Mouse (Mus musculus) right cerebral cortex, postnatal 36 days (tissue): ENCODE measurements around the gene Tgfbr3.

ENCODE experiments used
- DNase-seq, 2 experiments: peaks; one replicate each; pipeline ENCODE4 v3.0.0; 2022; ENCODE audit warnings: low spot score in 2 of 2, mixed read lengths in 1 of 2

Gene Tgfbr3

DNA sequence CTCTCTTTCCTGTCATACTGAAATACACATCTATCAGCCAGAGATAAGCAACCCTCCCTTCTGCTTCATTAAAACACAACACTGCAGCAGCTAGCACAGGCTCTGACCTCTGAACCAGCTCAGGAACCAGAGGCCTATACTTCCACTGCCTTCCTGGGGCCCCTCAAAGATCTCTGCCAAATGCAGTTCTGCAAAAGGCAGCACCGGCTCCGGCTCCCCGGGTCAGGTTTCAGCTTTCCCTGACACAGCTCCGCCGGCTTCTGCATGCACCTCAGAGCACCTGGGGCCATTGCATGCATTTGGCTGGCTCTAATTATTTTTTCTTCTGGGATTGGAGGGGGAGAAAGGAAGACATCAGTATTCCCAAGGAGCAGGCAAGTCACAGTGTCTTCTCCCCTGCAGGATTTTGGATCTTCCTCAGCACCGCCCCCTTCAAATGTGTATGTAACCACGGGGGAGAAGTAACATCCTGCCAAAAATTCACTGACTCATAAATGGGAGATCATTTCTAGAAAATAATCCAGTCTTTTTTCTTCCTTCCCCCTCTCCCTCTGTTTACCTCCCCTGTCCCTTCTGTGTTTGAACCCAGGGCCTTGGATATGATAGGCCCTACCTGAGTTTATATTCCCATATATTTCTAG is 178.4 kb downstream of the Tgfbr3 start:
- DNase-seq = peak in 1 of 2 experiments; percentile 33

DNA sequence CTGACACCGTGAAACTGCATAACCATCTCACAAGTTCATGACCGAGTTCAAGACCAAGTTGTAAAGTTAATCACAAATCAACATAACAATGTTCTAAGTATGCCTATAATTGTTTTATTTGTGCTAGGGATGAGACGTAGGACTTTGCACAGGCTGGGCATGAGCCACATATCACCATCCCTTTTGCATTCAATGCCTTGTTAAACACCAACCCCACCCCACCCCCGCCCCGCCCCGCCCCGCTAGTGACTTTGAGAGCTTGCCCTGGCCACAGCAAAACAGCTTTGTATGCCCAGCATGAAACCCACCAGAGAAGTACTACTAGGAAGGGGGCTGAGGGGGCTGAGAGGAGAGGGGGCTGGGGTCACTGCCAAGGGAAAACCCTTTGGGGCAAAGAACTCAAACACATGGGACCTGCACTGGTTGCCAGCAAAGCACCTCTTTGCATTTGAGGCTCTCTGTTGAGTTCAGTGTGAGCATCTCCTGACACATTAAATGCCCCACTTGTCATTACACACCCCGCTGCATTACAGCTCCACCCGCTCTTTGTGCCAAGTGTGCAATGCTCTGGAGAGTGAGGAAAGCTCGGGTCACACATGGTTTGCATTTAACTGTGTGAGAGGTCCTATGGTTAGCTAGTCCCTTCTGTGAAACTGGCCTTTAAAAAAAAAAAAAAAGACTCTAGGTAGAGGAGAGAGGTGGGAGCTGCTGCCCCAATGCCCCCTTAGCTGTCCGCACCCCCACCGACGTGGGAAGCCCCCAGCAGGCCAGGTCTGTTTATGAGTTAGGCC is 179.1 kb downstream of the Tgfbr3 start:
- no peak for DNase-seq

DNA sequence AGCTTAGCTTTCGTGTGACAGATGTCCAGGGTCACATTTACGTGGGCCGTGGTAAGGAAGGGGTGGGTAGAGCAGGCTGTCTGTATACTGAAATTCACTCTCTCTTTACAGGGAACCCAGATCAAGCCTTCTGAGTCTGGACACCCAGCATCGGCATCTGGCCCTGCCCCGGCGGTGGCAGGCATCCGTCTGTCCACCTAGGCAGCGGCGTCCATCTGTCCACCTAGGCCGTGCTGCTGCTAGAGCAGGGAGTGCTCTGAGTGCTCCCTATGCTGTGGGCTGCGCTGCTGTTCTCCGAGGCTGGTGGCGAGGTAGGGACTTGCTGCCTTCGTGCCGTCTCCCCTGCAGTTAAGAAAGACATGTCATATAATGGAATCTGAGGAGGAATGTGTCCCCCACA is 180.0 kb downstream of the Tgfbr3 start:
- DNase-seq = no peak

DNA sequence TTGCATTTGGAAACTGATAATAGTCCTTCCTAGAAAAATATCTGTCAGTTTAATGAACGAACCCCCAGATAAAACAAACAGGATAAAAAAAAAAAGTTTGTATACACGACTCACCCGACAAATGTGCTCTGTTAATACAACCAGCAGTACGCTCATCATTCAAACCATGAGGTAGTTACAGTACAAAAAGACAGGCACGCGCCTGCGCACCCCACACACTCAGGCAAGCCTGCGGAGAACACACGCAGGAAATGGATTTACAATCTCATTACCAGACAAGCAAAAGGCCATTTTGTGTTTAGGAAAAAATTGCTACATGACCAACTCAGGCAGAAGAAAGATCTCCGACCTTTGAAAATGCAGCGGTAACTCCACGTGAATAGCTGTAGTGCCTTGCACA is 182.6 kb downstream of the Tgfbr3 start:
- DNase-seq = no peak

DNA sequence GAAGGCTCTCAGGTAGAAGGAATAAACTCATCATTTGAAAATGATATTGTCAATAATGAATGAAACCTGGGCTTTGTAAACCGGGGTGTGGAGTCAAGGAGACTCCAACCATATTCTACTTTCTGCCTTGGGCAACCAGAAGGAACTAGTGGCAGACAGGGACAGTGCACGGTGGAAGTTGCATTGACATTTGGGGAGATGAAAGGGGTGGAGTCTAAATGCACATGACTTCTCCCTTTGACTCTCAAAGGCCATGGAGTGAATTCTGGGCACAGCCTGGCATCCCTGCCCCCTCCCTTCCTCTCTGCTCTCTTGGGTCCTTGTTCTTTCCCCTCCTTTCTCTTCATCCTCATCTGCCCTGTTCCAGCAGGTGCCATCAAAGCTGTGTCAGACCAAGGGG is 183.3 kb downstream of the Tgfbr3 start:
- DNase-seq = no peak

DNA sequence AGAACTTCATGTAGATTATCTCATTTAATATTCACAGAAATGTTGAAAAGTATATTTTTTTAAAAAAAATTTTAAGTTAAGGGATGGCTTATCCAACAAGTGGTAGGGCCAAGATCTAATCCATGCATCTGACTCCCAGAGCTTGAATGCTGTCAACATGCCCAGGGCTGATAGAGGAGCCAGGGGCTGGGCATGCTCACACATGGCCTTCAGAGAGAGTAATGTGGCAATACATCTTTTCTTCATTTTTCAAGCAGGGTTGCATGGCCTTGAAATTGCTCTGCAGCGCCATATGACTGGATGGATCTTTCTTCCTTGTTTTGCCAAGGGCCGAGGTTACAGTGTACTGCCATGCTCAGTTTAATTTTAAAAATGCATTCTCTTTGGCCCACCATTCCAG is 185.8 kb downstream of the Tgfbr3 start:
- no peak for DNase-seq

DNA sequence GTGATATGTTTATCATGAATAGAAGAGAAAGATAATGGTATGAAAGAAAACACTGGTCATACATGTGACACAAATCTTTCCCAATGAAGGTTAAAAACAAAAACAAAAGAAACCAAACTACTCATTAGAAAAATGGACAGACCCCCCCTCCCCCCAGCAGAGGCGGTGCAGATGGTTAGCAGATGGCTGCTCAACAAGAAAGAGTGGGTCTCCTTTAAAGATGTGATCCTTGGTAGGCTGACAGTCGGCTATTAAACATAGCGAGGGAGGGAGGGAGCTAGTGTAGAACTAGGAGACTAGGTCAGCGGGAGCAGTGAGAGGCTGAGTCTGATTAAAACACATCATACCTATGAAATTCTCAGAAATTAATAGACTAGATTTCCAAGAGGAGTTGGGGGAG is 186.5 kb downstream of the Tgfbr3 start:
- no peak for DNase-seq

DNA sequence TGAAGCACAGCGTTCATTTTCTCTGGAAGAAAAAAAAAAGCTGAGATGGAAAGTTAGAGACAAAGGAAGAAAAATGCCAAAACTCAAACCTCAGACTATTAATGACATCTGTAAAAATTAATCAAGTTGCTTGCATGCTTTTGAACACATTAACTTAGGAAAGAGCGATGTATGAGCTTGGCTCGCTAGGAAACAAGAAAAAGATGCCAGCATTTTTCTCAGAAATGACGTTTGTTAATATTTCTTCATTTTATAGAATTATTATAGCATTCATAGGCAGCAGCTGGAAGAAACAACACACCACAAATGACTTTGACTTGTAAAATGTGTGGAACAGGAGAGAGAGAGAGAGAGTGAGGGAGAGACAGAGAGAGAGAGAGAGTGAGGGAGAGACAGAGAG is 187.7 kb downstream of the Tgfbr3 start:
- DNase-seq = no peak

DNA sequence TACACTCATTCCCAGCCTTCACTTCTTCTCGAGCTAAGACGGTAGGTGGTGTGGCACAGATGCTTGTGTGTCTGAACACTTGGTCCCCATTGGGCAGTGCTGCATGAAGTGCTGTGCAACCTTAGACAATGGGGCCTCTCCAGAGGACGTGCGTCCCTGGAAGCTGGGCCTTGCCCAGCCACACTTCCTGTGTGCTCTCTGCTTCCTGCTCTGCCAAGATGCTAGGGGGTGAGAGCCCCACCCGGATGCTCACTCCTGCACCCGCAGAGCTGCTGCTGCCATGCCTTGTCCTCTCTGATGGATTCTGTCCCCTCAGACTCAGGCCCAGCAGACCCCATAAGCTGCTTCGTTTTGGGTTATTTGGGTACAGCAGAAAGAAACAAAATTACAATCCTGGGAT is 188.3 kb downstream of the Tgfbr3 start:
- DNase-seq = no peak

DNA sequence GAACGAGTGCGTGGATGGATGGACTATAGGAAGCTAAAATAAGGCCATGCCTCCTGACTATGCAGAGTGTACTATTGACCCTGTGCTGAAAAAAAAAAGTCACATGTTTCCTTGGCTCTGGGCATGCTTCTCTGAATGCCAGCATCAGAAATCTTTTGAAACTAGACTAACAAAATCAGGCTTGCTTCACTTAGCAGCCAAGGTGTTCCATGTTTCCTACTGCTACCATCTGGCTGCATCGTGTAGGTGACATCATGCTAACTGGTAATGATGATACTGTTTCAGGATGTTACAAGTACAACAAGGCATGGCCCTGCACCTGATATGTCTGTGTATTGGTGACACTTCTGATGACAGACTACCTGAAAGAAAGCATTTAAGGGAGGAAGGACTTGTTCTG is 189.8 kb downstream of the Tgfbr3 start:
- no peak for DNase-seq

DNA sequence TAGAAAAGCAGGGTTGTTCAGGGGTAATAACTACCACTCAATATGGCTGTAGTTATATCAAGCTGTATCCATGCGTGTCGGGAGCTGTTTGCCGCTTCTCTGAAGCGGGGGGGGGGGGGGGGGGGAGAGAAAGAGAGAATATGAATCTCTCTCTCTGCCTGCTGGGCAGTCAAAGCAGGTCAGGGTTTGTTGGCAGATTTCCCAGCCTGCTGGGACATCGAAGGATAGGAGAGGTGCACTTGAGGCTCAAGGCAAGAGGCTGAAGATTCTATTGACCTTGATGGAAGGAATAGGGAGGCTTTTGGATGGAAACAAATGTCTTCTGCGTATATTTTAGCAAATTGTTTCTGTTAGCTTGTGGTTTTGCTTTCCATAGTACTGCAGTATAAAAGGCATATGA is 190.4 kb downstream of the Tgfbr3 start:
- no peak for DNase-seq

DNA sequence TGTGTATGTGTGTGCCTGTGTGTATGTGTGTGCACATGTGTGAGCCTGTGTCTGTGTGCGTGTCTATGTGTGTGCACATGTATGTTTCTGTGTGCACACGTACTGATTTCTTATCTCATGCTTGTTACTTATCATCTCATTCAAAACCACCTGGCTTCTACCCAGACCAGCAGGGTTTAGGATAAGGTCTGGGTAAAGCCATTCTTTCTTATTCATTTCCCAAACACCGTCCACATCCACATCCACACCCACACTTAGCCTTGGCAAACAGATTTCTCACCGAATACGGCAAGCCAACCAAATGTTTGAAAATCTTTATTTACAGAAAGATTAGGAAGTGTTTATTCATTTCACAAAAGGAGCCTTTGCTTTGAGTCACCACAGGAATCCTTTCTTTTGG is 191.4 kb downstream of the Tgfbr3 start:
- no peak for DNase-seq

DNA sequence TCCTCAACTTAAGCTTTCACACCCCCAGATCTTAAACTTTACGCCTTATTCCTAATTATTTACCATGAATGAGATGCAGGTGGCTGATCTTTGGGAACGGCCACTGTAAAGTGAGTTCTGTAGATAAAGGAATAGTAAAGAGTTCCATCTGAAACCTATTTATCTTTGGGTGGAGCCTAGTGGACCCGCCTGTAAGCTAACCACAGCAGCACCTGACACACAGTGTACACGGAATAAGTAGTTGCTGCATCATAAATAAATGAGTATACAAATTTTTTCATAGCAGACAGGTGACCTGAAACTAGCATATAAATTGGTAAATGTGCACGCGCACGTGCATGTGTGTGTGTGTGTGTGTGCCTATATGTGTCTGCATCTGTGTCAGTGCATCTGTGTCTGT is 192.1 kb downstream of the Tgfbr3 start:
- no peak for DNase-seq

DNA sequence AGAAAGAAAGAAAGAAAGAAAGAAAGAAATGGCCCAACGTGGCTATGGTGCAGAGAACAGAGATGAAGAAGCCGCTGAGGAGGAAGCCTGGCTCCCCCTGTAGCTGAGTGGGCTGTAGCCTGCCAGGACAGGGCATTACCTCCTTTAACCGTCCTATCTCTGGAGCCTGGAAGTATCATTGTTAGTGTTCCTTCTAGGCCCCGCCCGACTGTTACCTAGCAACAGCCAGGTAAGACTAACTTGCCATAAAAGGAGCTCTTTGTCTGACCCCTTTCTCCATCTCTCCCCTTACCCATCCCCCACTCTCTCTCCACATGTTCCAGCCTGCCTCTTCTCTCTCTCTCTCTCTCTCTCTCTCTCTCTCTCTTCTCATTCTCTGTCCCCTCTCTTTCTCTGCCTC is 195.2 kb downstream of the Tgfbr3 start:
- no peak for DNase-seq

DNA sequence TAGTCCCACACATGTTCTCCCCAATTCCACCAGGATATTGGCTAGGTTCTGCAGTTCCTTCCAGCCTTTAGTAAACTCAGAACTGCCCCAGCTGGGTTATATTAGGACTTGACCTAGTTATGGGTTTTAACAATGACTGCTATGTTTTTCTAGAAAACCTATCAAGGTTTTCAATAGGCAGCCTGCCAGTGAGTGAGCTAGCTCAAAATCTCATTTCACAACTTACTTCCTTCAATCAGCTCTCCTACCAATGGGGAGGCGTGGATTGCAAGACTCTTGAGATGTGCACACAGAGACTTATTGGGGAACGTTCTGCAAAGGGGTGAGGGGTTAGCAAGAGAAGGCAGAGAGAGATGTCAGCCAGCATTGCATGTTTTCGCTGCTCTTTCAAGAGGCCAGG is 196.2 kb downstream of the Tgfbr3 start:
- DNase-seq = no peak

DNA sequence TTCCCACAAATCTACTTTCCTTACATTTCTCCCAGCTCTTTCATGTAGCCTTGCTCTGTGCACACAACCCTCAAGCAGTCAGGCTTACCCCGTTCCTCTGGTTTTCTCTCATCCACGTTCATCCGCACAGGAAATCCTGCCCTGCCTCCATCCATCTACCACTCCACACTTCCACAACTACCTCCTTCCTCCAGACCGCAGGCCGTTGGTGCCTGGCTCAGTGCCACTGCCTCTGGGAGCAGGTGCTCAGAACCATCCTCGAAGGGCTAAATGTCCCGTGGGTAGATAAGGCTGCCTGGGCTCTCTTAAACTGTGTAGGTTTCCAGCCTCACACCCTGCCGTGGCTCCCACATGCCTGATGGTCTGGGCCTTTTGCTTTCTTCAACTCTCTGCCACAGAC is 197.3 kb downstream of the Tgfbr3 start:
- peak in 1 of 2 experiments; percentile 16 for DNase-seq

DNA sequence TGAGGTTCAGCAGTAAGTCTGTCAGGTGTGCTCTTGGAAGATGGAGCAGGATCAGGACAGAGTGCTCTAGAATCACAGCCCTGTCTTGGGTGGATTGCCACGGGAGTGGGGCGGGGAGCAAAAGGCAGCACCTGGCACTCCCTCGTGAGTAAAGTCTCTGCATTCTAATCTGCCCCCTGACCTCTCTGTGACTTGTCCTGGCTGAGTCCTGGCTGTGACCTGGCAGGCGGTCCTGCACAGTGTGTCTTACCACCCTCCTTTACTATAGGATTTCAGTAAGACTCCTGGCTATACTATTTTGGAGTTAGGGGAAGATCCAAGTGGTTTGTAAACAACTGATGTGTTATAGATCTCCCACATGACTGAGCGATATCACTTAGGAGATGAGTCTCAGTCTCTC is 199.5 kb downstream of the Tgfbr3 start:
- DNase-seq = no peak

DNA sequence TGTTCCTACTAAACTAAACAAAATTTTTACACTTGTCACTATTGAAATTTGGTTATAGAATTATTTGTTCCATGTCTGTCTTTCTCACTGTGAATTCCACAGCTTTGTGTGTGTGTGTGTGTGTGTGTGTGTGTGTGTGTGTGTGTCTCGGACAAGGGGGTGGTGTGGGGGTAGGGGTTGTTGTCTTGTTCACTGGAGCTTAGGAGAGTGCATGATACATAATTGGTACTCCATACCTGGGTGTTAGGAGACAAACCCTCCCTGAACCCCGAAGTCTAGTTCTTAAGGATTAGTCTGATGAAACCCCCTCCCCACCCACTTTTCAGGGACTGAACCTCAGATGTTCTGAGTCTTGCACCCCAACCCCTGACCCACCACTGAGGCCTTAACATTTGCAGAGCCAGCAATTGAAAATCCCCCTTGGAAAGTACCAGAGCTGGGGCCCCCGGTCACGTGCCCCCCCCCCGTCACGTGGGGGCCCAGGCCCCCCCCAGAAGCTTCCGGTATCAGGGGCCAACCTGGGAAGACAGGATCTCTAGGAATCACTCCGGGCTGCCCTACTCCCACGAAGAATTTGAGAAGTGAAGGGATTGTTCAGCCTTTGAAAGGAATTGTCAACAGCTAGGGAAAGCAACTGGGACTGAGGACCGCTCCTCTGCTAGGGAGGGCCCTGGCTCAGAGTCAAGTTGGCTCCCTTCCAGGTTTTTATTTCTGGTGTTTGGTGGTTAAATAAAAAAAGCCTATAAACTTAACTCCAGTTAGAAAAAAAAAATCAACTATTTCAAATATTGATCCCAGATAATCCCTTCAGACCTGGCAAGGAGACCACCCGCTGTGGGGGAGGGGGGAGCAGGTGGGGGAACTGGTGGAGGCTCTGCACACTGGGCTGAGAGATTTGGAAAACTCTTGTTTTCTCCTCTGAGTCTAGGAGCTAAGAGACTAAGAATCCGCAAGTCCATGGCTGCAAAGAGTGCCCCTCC is 201.3 kb downstream of the Tgfbr3 start:
- DNase-seq = peak in 1 of 2 experiments; percentile 21

DNA sequence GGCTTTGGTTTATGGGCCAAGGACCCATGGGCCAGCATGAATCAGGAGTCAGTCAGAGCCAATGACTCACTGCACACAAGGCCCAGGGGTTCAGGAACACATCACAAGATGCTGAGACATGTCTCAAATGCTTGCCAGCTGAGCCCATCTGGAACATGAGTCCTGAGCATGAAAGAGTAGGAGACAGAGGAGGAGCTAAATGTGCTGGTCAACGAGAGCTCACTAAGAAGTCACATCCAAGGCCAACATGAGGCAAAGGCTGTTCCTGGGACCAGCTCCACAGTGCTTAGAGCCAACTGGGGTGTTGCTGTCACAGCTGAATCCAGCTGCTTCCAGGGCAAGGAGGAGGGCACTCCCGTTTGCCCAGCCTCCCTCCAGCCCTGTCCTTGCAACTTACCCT is 202.1 kb downstream of the Tgfbr3 start:
- no peak for DNase-seq

DNA sequence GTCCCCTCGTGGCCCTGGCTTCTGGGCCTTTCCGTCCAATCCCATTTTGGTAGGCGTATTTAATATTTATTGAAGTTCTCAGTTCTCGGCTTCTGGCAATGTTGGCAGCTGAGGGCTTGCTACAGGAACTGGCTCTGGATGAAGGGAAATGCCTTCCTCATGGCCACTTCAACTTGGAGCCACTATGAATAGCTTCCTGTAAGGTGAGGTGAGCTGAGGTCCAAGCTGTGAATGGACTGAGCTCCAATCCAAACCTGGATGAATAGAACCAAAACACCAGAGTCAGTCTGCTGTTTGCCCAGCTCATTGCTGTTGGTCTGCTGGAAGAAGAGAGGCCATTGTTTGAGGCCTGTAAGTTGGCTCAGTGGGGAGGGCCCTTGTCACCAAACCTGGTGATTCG is 203.3 kb downstream of the Tgfbr3 start:
- no peak for DNase-seq

DNA sequence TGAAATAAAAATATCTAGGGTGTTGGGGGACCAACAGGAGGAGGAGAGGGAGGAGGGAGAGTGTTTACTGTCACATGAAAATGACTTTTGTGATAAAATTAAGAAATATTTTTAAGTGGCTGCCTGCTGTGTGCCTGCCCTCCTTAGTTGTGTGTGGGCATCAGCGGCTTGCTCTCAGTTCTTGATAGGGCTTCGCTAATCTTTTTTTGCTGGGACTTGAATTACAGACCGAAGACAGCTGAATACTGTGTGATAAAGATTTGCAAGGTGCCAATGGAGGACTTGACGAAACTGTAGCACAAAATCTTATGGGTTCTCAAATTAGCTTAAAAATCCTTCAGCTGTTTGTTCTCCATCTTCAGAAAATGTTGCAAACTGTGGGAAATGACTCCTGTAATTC is 205.0 kb downstream of the Tgfbr3 start:
- no peak for DNase-seq

DNA sequence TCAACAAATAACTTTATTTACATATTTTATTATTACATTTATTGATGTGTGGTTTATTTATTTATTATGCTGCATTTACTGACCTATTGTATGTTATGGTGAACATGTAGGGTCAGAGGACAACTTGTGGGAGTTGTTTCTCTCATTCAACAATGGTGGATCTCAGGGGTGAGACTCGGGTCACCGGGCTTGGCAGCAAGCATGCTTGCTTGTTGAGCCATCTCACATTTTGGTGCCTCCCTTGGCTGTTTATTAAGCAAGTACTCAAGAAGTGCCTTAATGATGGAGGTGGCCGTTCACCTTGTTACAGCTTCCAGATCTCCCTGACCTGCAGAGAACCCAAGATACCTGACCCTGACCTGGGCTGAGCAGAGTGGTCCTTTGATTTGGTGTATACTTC is 207.4 kb downstream of the Tgfbr3 start:
- DNase-seq = no peak
